Mouse (Mus musculus) kidney, postnatal 10 days (tissue): ENCODE measurements at regions not wholly inside any gene's neighbourhood (a gene's known extent, or its start where the extent isn't known, plus 50 kb on each side); places are given as distances from the start of the nearest gene placed in this dataset.

Experiments
- DNase-seq: peaks from one replicate; pipeline ENCODE4 v3.0.0; 2021; ENCODE audit warnings: mixed read lengths

DNA sequence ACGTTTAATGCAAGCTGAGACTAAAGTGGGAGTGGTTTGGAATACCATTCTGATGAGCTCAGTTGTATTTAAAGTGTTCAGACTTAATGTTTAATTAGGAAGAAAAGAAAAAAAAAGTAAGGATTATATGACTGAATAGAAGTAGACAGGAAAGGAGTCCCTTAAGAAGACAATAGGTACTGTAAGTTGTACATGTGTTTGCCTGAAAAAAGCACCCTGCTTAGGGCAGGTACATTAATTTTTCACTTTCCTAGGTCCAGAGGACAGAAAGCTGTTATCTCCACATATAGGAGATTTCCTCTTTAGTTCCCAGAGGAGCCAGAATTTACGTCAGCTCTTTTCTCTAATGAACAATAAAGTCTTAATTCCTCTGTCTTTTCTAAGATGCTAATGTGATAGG, 58.5 kb downstream of the Olfr987 start:
- DNase-seq: no peak

DNA sequence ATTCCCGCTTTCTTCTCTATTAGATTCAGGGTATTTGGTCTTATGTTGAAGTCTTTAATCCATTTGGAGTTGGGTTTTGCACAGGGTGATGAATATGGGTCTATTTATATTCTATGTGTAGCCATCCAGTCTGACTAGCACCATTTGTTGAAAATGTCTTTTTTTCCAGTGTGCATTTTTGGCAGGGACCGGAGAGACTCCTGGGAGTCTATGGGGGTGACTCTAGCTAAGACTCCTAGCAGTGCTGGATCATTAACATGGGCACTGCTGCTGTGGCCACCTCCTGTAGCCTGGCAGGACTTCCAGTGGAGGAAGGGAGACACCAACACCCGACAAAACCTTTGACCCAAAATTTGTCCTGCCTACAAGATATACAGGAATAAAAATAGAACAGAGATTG, 61.0 kb downstream of the Olfr987 start:
- DNase-seq: no peak

DNA sequence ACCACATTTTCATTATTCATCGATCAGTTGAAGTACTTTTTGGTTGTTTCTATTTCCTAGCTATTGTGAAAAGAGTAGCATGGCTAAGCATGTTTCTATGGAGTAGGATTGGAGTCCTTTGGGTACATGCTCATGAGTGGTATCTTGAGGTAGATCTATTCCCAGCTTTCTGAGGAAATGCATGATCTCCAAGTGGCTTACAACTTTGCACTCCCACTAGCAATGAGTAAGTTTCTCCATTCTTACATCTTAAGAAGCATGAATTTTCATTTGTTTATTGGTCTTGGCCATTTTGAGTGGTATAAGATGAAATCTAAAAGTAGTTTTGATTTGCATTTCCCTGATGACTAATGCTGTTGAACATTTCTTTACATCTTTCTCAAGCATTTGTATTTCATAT, 61.7 kb downstream of the Olfr987 start:
- no peak for DNase-seq

DNA sequence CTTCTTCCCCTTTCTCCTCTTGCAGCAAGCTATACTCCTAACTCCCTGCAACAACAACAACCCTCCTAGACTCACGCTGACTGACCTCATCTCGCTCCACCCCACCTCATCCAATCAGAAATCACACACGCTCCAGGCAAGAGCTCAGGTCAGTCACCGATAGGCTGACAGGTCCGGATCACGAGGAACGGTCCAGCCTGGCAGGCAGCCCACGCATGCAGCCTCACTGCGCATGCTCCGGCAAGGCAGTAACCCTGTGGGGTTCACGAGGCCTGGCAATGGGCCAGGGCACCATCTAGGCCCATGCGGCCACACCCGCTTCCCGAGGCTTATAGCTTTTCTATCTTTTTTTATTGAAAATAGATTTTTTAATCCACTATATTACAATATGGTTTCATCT, 69.8 kb upstream of the Lrrc55 start:
- DNase-seq: peak; percentile 11

DNA sequence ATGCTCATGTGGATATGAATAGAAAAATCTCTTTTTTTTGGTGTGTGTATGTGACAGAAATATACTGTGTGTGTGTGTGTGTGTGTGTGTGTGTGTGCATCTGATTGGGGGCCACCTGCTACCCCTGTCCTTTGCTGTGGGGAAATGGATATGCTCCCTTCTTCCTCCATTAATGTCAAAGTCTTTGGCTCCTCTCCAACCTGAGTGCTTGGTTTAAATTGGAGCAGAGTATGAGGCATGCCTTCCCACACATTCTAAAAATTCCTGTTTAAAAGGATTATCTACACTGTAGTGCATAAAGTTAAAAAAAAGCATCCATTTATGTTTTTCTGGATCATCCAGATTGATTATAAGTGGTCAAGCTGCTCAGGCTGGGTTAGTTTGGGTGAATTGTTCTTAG, 68.7 kb upstream of the Lrrc55 start:
- DNase-seq: no peak

DNA sequence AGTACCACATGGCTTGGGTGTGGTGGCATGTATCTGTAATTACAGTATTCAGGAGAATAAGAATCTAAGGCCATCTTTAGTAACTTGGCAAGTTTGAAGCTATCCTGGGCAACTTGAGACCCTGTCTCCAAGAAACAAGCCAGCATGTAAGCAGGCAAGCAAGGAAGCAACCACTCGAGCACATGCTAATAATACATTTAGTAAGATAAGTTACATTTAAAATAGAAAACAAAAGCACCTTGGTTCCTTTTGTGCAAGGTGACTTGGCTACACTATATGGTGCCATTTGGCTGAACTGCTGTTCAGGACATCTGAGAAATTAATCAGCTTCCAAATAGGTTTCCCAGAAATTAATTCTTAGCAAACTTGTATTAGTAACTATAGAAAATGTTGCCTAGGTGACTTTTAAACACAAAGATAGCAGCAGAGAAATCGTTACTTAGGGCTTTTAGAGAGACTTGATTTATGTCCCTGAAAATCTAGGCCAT, 68.1 kb upstream of the Lrrc55 start:
- DNase-seq: no peak

DNA sequence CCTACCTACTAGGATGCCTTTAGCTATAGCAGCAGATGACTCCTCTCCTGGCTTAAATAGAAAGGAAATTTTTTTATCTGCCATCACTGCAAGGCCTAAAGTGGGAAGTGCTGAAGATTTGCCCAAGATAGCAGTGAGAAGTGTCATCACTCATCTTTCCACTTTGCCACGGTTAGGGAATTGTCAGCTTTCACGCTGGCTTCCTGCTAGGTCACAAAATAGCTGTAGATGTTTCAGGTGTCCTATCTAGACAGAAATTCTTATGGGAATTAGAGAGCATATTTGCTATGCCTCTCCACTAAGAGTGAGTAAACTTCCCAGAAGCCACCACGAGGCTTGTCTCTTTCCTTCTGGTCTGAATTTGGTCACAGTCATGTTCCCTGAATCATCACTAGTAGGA, 60.4 kb upstream of the Lrrc55 start:
- DNase-seq: no peak

DNA sequence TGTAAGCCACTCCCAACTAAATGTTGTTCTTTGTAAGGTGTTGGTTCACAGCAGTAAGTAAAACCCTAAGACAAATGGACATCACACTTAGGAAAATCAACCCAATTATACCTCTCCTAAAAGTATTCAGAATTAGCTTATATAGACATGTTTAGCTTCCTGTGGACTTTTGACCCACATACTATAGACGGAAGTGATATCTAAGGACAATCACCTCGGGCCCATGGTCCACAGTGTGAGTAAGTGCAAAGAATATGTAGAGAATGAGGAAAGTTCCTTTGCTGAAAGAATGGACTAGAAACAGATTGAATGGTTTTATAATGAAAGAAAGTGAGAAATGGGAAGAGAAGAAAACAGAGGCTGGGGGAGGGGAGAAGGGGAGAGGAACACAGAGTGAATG, 58.6 kb upstream of the Lrrc55 start:
- no peak for DNase-seq

DNA sequence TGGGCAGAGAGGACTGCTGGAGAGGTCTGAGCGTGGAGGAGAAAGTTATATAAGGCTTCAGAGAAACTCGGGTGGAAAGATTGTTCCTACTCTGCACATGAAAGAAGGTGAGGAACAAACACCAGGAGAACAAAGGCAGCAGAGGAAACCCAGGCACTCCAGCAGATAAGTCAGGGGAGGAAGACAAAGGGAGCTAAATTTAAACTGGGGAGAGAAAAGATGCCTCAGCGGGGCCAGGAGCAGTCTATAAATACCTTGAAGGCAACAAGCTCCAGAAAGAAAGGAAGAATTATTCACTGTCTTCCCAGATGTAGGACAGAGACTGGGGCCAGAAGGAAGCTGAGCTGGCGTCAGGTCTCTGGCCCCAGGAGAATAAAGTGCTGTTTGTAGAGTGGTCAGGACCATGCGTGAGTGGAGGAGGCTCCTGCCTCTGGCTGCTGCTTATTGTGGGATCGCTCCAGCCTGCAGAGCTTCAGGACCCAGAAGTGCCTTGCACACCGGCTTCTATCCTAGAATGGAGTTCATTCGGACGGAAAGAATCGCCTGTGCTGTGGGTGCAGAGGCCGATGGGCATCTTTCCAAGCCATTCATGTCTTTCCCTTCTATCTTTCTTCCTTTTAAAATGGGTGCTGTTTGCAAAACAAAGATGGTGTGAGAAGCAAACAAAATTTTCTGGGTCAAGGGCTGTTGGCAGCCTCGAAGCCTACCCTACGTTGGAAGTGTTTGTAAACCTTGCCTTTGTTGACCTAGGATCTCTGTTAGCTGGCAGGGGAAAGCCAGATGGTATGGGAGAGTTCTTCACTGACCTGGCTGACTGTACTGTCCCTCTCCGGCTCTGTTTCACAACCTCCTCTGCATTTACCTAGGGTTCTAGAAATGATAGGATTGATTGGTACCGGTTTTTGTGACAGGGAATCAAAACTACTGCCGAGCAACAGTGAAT, 55.6 kb upstream of the Lrrc55 start:
- DNase-seq: peak; percentile 28

DNA sequence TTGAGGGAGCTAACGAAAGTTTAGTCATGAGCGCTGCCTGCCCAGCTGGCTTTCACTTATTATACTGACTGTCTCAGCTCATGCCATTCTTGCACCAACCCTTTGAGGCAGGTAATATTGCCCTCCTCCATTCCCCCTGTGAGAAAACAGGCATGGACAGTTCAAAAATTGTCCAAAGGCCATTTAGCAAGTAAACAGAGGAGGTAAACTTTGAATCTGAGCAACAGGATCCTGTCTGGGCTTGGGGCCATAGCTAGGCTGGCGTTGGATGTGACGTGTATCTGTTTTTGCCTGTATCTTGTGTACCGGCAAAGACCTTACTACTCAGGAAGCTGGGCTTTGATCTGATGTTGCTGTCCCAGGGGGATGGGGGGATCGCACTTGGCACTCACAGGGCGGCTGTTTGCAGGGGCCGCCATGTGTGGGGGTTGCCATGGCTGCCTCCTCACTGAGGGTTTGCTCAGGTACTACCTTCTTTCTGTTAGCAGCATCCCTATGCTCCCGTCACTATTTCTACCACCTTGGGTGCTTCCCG, 53.1 kb upstream of the Lrrc55 start:
- peak; percentile 54 for DNase-seq
